Mouse (Mus musculus): ENCODE measurements around the gene H6pd. TPM values are rescaled to one million over a fixed set of nuclear protein-coding genes. Genes with fewer than 3 reads are reported as not detected.
"Not testable (repeated sequence)": the region's sequence is repeated elsewhere in the genome, so short reads cannot be mapped to it uniquely, and the experiment has no call there.

The H6pd gene
- 100 to 1,000 TPM in 1 of 2 experiments, 10 to 100 TPM in 1; 41.6 to 104 TPM for total RNA-seq (2021)
- long read RNA-seq, experiment 1, full-length matches to known transcripts: 32 of 52 reads
- long read RNA-seq, experiment 1, partial matches to known transcripts: 3 of 52 reads
- long read RNA-seq, experiment 1, other reads (novel, unspliced or antisense): 17 of 52 reads
- long read RNA-seq, experiment 2, full-length matches to known transcripts: 47 of 92 reads
- long read RNA-seq, experiment 2, partial matches to known transcripts: 3 of 92 reads
- long read RNA-seq, experiment 2, other reads (novel, unspliced or antisense): 42 of 92 reads

GRCm38 (mm10) chr4:150008853-150009586, at the start of gene H6pd:
H6pd (minus strand) TSS chr4:150009023.
- intact Hi-C loops (cut with DNase I): loop anchor here (10.0 kb wide), 1 partner anchor 226 kb away; the partner anchor contains the start of gene Eno1
- H3K27ac ChIP-seq: peak within 1 kb of the TSS; percentile 97

DNA sequence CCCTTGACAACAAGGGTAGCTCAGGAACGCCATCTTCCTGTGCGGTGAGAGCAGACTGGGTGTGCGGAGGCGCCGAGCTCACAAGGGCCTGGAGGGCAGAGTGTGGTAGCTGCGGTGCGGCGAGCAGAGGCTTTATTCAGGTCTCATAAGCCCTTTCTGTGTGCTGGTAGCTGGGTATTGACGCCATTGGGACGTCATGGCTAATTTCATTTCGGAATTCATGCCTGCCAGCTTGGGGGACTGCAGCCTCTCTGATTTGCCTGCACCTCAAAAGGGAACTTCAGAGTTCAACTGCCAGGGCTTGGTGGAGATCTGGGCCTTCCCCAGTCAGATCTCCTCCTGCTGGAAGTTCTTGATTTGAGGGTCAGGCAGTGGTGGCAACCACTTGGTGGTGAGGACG, 48.9 kb upstream of the H6pd start:
- no peak for TF ChIP-seq CTCF (IDR thresholded peaks at IDR 0.05)
- intact Hi-C loops (cut with DNase I): no loop called here
- H3K27ac ChIP-seq: no peak overlapping the region
- no peak for DNase-seq
- no peak overlapping the region for H3K4me3 ChIP-seq

More at GRCm38 (mm10) chr4:150008853-150009586, at the start of gene H6pd:
- no peak for TF ChIP-seq CTCF (IDR thresholded peaks at IDR 0.05)
- H3K4me3 ChIP-seq: peak within 1 kb of the TSS; percentile 88
- peak; percentile 96 for DNase-seq

DNA sequence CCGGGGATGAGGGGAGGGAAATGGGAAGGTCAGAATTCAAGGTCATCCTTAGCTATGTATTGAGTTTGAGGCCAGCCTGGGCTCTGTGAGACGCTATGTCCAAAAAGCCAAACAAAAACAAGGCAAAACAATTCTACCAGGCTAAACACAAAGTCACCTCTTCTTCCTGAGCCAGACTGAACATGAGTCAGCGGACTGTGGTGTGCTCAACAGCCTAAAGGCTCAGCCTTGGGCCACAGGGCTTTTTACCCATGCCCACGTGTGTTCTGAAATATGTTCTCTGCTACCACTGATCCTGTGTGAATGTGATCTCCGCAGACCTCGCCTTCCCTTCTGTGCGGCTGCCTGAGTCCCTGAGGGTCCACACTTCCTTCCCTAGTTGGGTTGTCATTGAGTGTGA, 47.3 kb upstream of the H6pd start:
- Histone ChIP-seq H3K4me3 (no peak overlapping the region), H3K27ac (no peak overlapping the region)
- intact Hi-C loops (cut with DNase I): no loop called here
- no peak for DNase-seq
- TF ChIP-seq CTCF (IDR thresholded peaks at IDR 0.05): no peak

- no peak for TF ChIP-seq CTCF (IDR thresholded peaks at IDR 0.05)
- Histone ChIP-seq H3K27ac (no peak overlapping the region), H3K4me3 (no peak overlapping the region)
- DNase-seq: no peak
- intact Hi-C loops (cut with DNase I): no loop called here
These were observed 43.6 kb upstream of the H6pd start for GRCm38 (mm10) chr4:150052380-150052779.

DNA sequence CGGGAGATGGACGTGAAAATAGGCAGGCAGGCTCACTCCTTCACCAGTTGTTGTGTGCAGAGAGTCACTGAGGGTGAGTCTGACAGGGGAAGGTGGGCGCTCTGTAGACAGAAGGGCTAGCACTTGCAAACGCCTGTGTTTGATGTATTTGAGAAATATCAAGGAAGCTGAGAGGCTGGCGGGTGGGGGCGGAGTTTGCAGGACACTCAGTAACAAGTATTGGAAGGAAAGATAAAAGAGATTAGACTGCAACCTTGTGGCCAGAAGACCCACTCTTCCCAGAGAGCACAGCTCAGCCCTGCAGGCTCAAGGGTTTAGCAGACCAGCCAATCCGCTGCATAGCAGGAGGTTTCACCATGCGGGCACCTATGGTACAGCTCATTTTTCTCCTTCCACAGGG, 42.7 kb upstream of the H6pd start:
- Histone ChIP-seq H3K4me3 (no peak overlapping the region), H3K27ac (no peak overlapping the region)
- intact Hi-C loops (cut with DNase I): no loop called here
- no peak for DNase-seq
- TF ChIP-seq CTCF (IDR thresholded peaks at IDR 0.05): no peak

DNA sequence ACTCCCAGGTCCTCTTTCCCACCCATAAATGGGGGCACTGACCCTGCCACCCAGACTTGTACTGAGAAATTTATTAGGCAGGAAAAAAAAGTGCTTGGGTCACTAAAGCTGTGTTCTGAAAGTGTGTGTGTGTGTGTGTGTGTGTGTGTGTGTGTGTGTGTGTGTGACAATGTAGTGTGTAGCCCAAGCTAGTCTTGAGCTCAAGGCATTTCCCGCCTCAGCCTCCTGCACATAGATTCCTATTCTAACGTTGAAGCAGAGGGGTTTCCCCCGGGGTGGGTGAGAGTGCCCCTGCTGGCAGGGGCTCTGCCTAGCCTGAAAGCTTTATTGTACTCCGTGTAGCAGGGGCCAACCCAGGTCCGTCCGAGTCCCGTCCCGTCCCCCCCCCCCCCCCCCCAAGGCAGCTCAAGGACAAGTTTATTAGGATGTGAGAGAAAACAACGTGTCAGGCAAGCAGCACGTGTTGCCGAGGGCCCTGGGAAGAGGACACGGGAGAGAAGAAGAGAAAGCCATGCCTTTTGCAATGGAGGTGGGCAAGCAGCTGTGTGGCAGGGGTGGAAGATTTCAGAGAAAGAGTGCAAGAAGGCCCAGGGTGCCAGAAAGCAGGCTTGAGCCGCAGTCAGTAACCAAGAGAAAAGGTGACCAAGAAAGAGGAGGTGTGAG, 40.9 kb upstream of the H6pd start:
- TF ChIP-seq CTCF (IDR thresholded peaks at IDR 0.05): no peak
- intact Hi-C loops (cut with DNase I): no loop called here
- Histone ChIP-seq H3K4me3 (peak overlapping the region; percentile 74; the same call in 1 of the 2 replicates), H3K27ac (no peak overlapping the region)
- DNase-seq: no peak

GRCm38 (mm10) chr4:150049157-150049513, 40.3 kb upstream of the H6pd start:
- TF ChIP-seq CTCF (IDR thresholded peaks at IDR 0.05): no peak
- Histone ChIP-seq H3K27ac (peak overlapping the region; percentile 71), H3K4me3 (peak overlapping the region; percentile 74)
- no peak for DNase-seq
- intact Hi-C loops (cut with DNase I): no loop called here

GRCm38 (mm10) chr4:150048478-150049156, 39.8 kb upstream of the H6pd start:
- no peak for TF ChIP-seq CTCF (IDR thresholded peaks at IDR 0.05)
- intact Hi-C loops (cut with DNase I): no loop called here
- Histone ChIP-seq H3K4me3 (peak overlapping the region; percentile 74), H3K27ac (peak overlapping the region; percentile 71)
- peak; percentile 38 for DNase-seq

- peak overlapping the region; percentile 71 for H3K27ac ChIP-seq
- intact Hi-C loops (cut with DNase I): no loop called here
These were observed 39.2 kb upstream of the H6pd start for GRCm38 (mm10) chr4:150048038-150048437.

GRCm38 (mm10) chr4:150043591-150043990, 34.8 kb upstream of the H6pd start:
- H3K4me3 ChIP-seq: no peak overlapping the region
- no peak for TF ChIP-seq CTCF (IDR thresholded peaks at IDR 0.05)
- no peak for DNase-seq
- intact Hi-C loops (cut with DNase I): no loop called here
- no peak overlapping the region for H3K27ac ChIP-seq

More at GRCm38 (mm10) chr4:150048038-150048437, 39.2 kb upstream of the H6pd start:
- DNase-seq: peak; percentile 63
- peak overlapping the region; percentile 74 for H3K4me3 ChIP-seq
- no peak for TF ChIP-seq CTCF (IDR thresholded peaks at IDR 0.05)

GRCm38 (mm10) chr4:150041346-150042110, 32.7 kb upstream of the H6pd start:
- Histone ChIP-seq H3K4me3 (no peak overlapping the region), H3K27ac (no peak overlapping the region)
- DNase-seq: no peak
- intact Hi-C loops (cut with DNase I): no loop called here
- TF ChIP-seq CTCF (IDR thresholded peaks at IDR 0.05): no peak

DNA sequence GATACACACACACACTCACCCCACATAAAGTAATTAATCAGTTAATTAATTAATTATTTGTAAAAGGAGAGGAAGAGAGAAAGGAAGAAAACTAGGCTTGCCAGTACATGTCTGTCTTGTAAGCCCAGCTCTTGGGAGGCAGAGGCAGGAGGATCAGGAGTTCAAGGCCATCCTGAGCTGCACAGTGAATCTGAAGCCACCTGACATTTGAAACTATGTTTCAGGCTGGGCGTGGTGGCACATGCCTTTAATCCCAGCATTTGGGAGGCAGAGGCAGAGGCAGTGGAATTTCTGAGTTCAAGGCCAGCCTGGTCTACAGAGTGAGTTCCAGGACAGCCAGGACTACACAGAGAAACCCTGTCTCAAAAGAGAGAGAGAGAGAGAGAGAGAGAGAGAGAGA, 32.0 kb upstream of the H6pd start:
- intact Hi-C loops (cut with DNase I); DNase-seq; H3K27ac ChIP-seq; H3K4me3 ChIP-seq: not testable (repeated sequence)
